Mouse (Mus musculus) left cerebral cortex, postnatal 4 days (tissue): ENCODE data around the gene Gm8232. TPM values are rescaled to one million over a fixed set of nuclear protein-coding genes. Genes with fewer than 3 reads are reported as not detected.
"Not testable (repeated sequence)": the region's sequence is repeated elsewhere in the genome, so short reads cannot be mapped to it uniquely, and the experiment has no call there.

Experiments
- DNase-seq: peaks from one replicate; pipeline ENCODE4 v3.0.0-alpha.2; 2022
- intact Hi-C: fragments of 180-260 bp; cut with DNase I; formaldehyde crosslinking; loops from one replicate; pipeline ENCODE4 v1.15.1; 2025
- total RNA-seq, 2 experiments: library from RNA; stranded (reverse); gene quantifications; 2 replicates each; pipeline ENCODE4 v1.2.3; 2021

The Gm8232 gene
- total RNA-seq: not detected

- intact Hi-C loops, DNase-seq: not testable (repeated sequence)
Measured at GRCm38 (mm10) chr14:44433335-44433734, at the start of gene Gm8232. Gene Gm8232, plus strand, starts transcription at chr14:44433635.

- DNase-seq, intact Hi-C loops: not testable (repeated sequence)
Measured at GRCm38 (mm10) chr14:44384233-44384632, 49.2 kb upstream of the Gm8232 start.

GRCm38 (mm10) chr14:44410588-44410987 lies 22.8 kb upstream of the Gm8232 start, which contains the start of gene Gm3371:
Gene Gm3371, minus strand, starts transcription at chr14:44410688.
- intact Hi-C loops, DNase-seq: not testable (repeated sequence)

Other genes with a start within 250 kb of the Gm8232 start
- not detected for gene Gm8212, start 236.0 kb upstream of the Gm8232 start, total RNA-seq
- not detected for gene 4930503E14Rik, start 220.4 kb upstream of the Gm8232 start, total RNA-seq
- gene Gm8220, start 148.1 kb upstream of the Gm8232 start, total RNA-seq: not detected
- gene Gm5930, start 95.1 kb upstream of the Gm8232 start, total RNA-seq: not detected
- not detected for gene Gm8229, start 68.3 kb upstream of the Gm8232 start, total RNA-seq
- gene Gm3371, start 22.9 kb upstream of the Gm8232 start, total RNA-seq: not detected
- not detected for gene BC061237, start 58.8 kb downstream of the Gm8232 start, total RNA-seq
- not detected for gene Gm17093, start 84.6 kb downstream of the Gm8232 start, total RNA-seq
- gene Gm8247, start 149.5 kb downstream of the Gm8232 start, total RNA-seq: not detected
- not detected for gene Gm5624, start 194.3 kb downstream of the Gm8232 start, total RNA-seq